Mouse (Mus musculus): ENCODE measurements around the gene Btbd9.

DNA sequence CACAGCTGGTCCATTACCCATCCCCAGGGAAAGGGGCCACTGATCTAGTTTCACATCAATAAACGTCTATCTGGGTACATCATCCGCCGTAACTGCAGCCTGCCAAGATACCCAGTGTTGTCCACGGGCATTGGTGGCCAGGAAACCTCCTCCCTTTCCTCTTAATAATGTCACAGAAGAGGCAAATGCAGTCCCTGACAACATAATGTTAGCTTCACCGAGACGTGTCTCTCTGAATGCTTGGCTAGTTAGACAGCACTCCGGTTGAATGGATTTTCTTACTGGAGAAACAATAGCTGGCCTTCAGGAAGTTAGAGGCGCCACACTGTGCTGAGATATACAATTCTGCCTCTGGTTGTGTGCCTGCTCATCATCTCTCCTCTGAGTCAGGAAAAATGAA lies 280.2 kb downstream of the Btbd9 start:
- no peak for TF ChIP-seq POLR2A (IDR thresholded peaks at IDR 0.05; ENCODE audit: borderline replicate concordance, control insufficient read depth, low read depth, low read length)
- no peak for TF ChIP-seq CTCF (IDR thresholded peaks at IDR 0.05; ENCODE audit: control insufficient read depth, insufficient read depth, low read length)
